Mouse (Mus musculus) kidney, adult 9 months (tissue): ENCODE results near the gene Ranbp9.
"Not testable (repeated sequence)": the region's sequence is repeated elsewhere in the genome, so short reads cannot be mapped to it uniquely, and the experiment has no call there.

Experiments used
- DNase-seq: peaks from one replicate; pipeline ENCODE4 v3.0.0; 2022

Gene Ranbp9

GRCm38 (mm10) chr13:43495645-43496044 lies 14.6 kb upstream of the Ranbp9 start:
- no peak for DNase-seq

GRCm38 (mm10) chr13:43493725-43494124 lies 12.6 kb upstream of the Ranbp9 start:
- no peak for DNase-seq

GRCm38 (mm10) chr13:43493058-43493481 lies 12.0 kb upstream of the Ranbp9 start:
- no peak for DNase-seq

- no peak for DNase-seq
Measured at GRCm38 (mm10) chr13:43486501-43487213, 5.6 kb upstream of the Ranbp9 start.

- no peak for DNase-seq
Measured at GRCm38 (mm10) chr13:43485278-43485976, 4.3 kb upstream of the Ranbp9 start.

GRCm38 (mm10) chr13:43482782-43483181 lies 1.7 kb upstream of the Ranbp9 start:
- DNase-seq: no peak

GRCm38 (mm10) chr13:43481859-43482245 lies 770 bp upstream of the Ranbp9 start:
- peak; percentile 45 for DNase-seq

GRCm38 (mm10) chr13:43480595-43480956 lies 506 bp downstream of the Ranbp9 start:
- DNase-seq: no peak

GRCm38 (mm10) chr13:43479767-43480571 lies 1.1 kb downstream of the Ranbp9 start:
- peak; percentile 51 for DNase-seq

- DNase-seq: no peak
Measured at GRCm38 (mm10) chr13:43479024-43479705, 1.9 kb downstream of the Ranbp9 start.

- DNase-seq: peak; percentile 44
Measured at GRCm38 (mm10) chr13:43478586-43478985, 2.5 kb downstream of the Ranbp9 start.

GRCm38 (mm10) chr13:43477098-43477697 lies 3.9 kb downstream of the Ranbp9 start:
- DNase-seq: no peak

- DNase-seq: no peak
Measured at GRCm38 (mm10) chr13:43476226-43476625, 4.9 kb downstream of the Ranbp9 start.

GRCm38 (mm10) chr13:43474722-43475121 lies 6.4 kb downstream of the Ranbp9 start:
- no peak for DNase-seq

GRCm38 (mm10) chr13:43471861-43472260 lies 9.2 kb downstream of the Ranbp9 start:
- DNase-seq: not testable (repeated sequence)

- no peak for DNase-seq
Measured at GRCm38 (mm10) chr13:43469607-43470006, 11.5 kb downstream of the Ranbp9 start.

- DNase-seq: no peak
Measured at GRCm38 (mm10) chr13:43464605-43465004, 16.5 kb downstream of the Ranbp9 start.

GRCm38 (mm10) chr13:43457161-43457560 lies 23.9 kb downstream of the Ranbp9 start:
- DNase-seq: no peak

- no peak for DNase-seq
Measured at GRCm38 (mm10) chr13:43454431-43454830, 26.7 kb downstream of the Ranbp9 start.

GRCm38 (mm10) chr13:43452843-43453605 lies 28.1 kb downstream of the Ranbp9 start:
- DNase-seq: no peak

- DNase-seq: no peak
Measured at GRCm38 (mm10) chr13:43452177-43452576, 28.9 kb downstream of the Ranbp9 start.

GRCm38 (mm10) chr13:43450686-43451085 lies 30.4 kb downstream of the Ranbp9 start:
- DNase-seq: no peak
